Comparison of ENCODE assay signal across 9 mouse cellular contexts in the genomic region with DNA sequence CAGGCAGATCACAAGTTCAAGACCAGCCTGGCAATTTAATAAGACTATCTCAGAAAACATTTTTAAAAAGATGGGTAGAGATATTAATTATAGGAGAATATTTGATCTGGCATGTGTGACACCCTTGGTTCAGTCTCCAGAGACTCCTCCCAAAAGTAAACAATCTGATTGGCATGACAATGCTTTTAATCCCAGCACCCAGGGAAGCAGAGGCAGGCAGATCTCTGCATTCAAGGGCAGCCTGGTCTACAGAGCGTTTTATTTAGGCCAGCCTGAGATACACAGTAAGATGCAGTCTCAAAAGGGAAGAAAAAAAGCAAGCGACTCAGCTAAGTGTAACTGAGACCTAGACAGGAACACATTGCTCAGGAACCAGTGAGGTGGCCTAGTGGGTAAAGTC. TPM values are rescaled to one million over a fixed set of nuclear protein-coding genes. Genes with fewer than 3 reads are reported as not detected.
A peak's percentile ranks its signal among the peaks of the same experiment; 100 is the strongest.
DNase-seq lines count a peak whose midpoint lies in the region; ATAC-seq and TF ChIP-seq lines count a peak whose summit lies in the region.
"Had no signal": no experiment of that assay in that cellular context is flagged by ENCODE, and none has a peak within 500 bp of the region (broad histone marks: within the 10 kb centered on the region; RNA-seq: fewer than 3 reads in every experiment).

No protein-coding gene starts in this region.

- no peak overlapping the region for H3K27ac ChIP-seq in heart, embryonic 13.5 days (replicated peaks)
- no peak overlapping the region for H3K27ac ChIP-seq in hindbrain, embryonic 12.5 days
- peak overlapping the region; percentile 86; the same call in 1 of the 2 replicates for H3K27ac ChIP-seq in macrophage

- intact Hi-C loops in heart, postnatal 25 days (cut with DNase I) = loop anchor here (2.0 kb wide), 1 partner anchor 79 kb away; no protein-coding TSS in a partner anchor
- intact Hi-C loops in left cerebral cortex, postnatal 10 days (cut with DNase I) = no loop called here

- 95% methylated on average over 2 of the region's 2 CpGs for WGBS in heart, embryonic 13.5 days
- 97% methylated on average over 2 of the region's 2 CpGs for WGBS in hindbrain, embryonic 12.5 days
- WGBS in macrophage (ENCODE audit: missing documents) = 81% methylated on average over 2 of the region's 2 CpGs

- no peaks in the 10 kb centered on the region for H3K9me3 ChIP-seq in heart, embryonic 13.5 days
- H3K9me3 ChIP-seq in E14TG2a.4 (ENCODE audit: low read length) = no peaks in the 10 kb centered on the region
- H3K9me3 ChIP-seq in hindbrain, embryonic 12.5 days (replicated peaks) = no peaks in the 10 kb centered on the region

- ATAC-seq in heart, embryonic 13.5 days (ENCODE audit: extremely low read depth, insufficient number of reproducible peaks, low FRiP score, low TSS enrichment) = no peak
- ATAC-seq in hindbrain, embryonic 12.5 days (ENCODE audit: low FRiP score) = no peak

- H3K9ac ChIP-seq in heart, embryonic 13.5 days = peak overlapping the region; percentile 93
- H3K9ac ChIP-seq in hindbrain, embryonic 12.5 days = no peak overlapping the region

- no peak for TF ChIP-seq CTCF in E14TG2a.4 (conservative IDR thresholded peaks at IDR 0.05; ENCODE audit: low read length)

- no peak for DNase-seq in heart, postnatal 25 days (ENCODE audit: low spot score)
- DNase-seq in adrenal gland, adult 18-20 months (ENCODE audit: low spot score in 2 of 2) = no peak
- no peak for DNase-seq in cerebellum, postnatal 10 days
- no peak for DNase-seq in left cerebral cortex, postnatal 10 days (ENCODE audit: extremely low spot score in 1 of 2, low spot score in 2 of 2)
- DNase-seq: gastrocnemius, postnatal 36 days had no signal

- peaks cover 41% of the 10 kb centered on the region for H3K4me1 ChIP-seq in heart, embryonic 13.5 days
- peaks cover 58% of the 10 kb centered on the region for H3K4me1 ChIP-seq in E14TG2a.4 (replicated peaks; ENCODE audit: low read depth, low read length)
- H3K4me1 ChIP-seq in hindbrain, embryonic 12.5 days = peaks cover 32% of the 10 kb centered on the region

- H3K27me3 ChIP-seq in heart, embryonic 13.5 days (replicated peaks) = no peaks in the 10 kb centered on the region
- no peaks in the 10 kb centered on the region for H3K27me3 ChIP-seq in E14TG2a.4 (ENCODE audit: insufficient read depth, low read length)
- H3K27me3 ChIP-seq in hindbrain, embryonic 12.5 days = no peaks in the 10 kb centered on the region

- peak overlapping the region; percentile 83 for H3K4me2 ChIP-seq in heart, embryonic 13.5 days
- H3K4me2 ChIP-seq in hindbrain, embryonic 12.5 days (replicated peaks) = peak overlapping the region; percentile 65

- H3K36me3 ChIP-seq in heart, embryonic 13.5 days = peaks cover 23% of the 10 kb centered on the region
- H3K36me3 ChIP-seq in E14TG2a.4 (ENCODE audit: insufficient read depth, low read length) (peaks cover 39% of the 10 kb centered on the region), macrophage (ENCODE audit: inconsistent target) (no peaks in the 10 kb centered on the region)
- H3K36me3 ChIP-seq in hindbrain, embryonic 12.5 days = no peaks in the 10 kb centered on the region

- H3K4me3 ChIP-seq in heart, embryonic 13.5 days = peak overlapping the region; percentile 83; the same call in 1 of the 2 replicates
- H3K4me3 ChIP-seq in E14TG2a.4 (replicated peaks; ENCODE audit: low read length) (peak overlapping the region; percentile 96), macrophage (ENCODE audit: inconsistent target) (peak overlapping the region; percentile 89)
- H3K4me3 ChIP-seq in hindbrain, embryonic 12.5 days = 0 out of 2 replicates have a peak overlapping the region, but pooled peaks have one; percentile 91

- H3K79me2 ChIP-seq in macrophage (ENCODE audit: inconsistent target) = peaks cover 91% of the 10 kb centered on the region

RNA-seq across cellular contexts. Expression of gene Cnot9, which starts 1.9 kb away (rescaled TPM):
- 31.7 and 33.6 TPM in 2 replicates for polyA plus RNA-seq in heart, embryonic 13.5 days (2015; fragmentation: Nextera tagmentation; extraction: Ambion mirVana)
- 10 to 100 TPM; 12.5 to 14.7 TPM for total RNA-seq in heart, postnatal 25 days (2021)
- 61.4 and 61.9 TPM in 2 replicates for polyA plus RNA-seq in hindbrain, embryonic 12.5 days (2016; fragmentation: Nextera tagmentation; extraction: Ambion mirVana)
- total RNA-seq in macrophage (2018; cell fraction: chromatin; rRNA removed) = 10 to 100 TPM in 23 of 26 experiments, 1 to 10 TPM in 3; 5.7 to 37.6 (median 22.2) TPM
- total RNA-seq in macrophage (2018; cell fraction: cytosol; rRNA removed) = 10 to 100 TPM; 25.5 to 43.6 (median 38.9) TPM
- 10 to 100 TPM; 11.8 to 52.3 (median 26.9) TPM for total RNA-seq in macrophage (2018; cell fraction: nucleus; rRNA removed)
- 35.7 to 47.8 TPM (median 39.6 TPM) in 3 replicates for polyA plus RNA-seq in macrophage (2018)
- 10 to 100 TPM; 22.9 to 25.8 TPM for total RNA-seq in adrenal gland, adult 18-20 months (2021)
- 10 to 100 TPM; 38.6 to 41.1 TPM for total RNA-seq in left cerebral cortex, postnatal 10 days (2021)

RNA-seq across cellular contexts. Expression of gene Plcd4, which starts 34.9 kb away (rescaled TPM):
- polyA plus RNA-seq in heart, embryonic 13.5 days (2015; fragmentation: Nextera tagmentation; extraction: Ambion mirVana) = 0.52 and 0.64 TPM in 2 replicates
- total RNA-seq in heart, postnatal 25 days (2021) = not detected
- polyA plus RNA-seq in hindbrain, embryonic 12.5 days (2016; fragmentation: Nextera tagmentation; extraction: Ambion mirVana) = 1.2 and 1.6 TPM in 2 replicates
- not detected for total RNA-seq in macrophage (2018; cell fraction: chromatin; rRNA removed)
- total RNA-seq in macrophage (2018; cell fraction: cytosol; rRNA removed) = not detected
- total RNA-seq in macrophage (2018; cell fraction: nucleus; rRNA removed) = under 1 TPM in 1 of 26 experiments, not detected in 25; 0.17 TPM
- not detected in 3 replicates for polyA plus RNA-seq in macrophage (2018)
- under 1 TPM; 0.66 to 0.74 TPM for total RNA-seq in adrenal gland, adult 18-20 months (2021)
- 10 to 100 TPM in 1 of 2 experiments, 1 to 10 TPM in 1; 7.6 to 10.9 TPM for total RNA-seq in left cerebral cortex, postnatal 10 days (2021)

RNA-seq across cellular contexts. Expression of gene Usp37, which starts 36.3 kb away (rescaled TPM):
- polyA plus RNA-seq in heart, embryonic 13.5 days (2015; fragmentation: Nextera tagmentation; extraction: Ambion mirVana) = 19.1 and 19.2 TPM in 2 replicates
- total RNA-seq in heart, postnatal 25 days (2021) = 1 to 10 TPM; 7.5 to 9.0 TPM
- polyA plus RNA-seq in hindbrain, embryonic 12.5 days (2016; fragmentation: Nextera tagmentation; extraction: Ambion mirVana) = 35.3 and 38.5 TPM in 2 replicates
- 10 to 100 TPM; 10.1 to 56.2 (median 42.3) TPM for total RNA-seq in macrophage (2018; cell fraction: chromatin; rRNA removed)
- total RNA-seq in macrophage (2018; cell fraction: cytosol; rRNA removed) = 10 to 100 TPM in 20 of 26 experiments, 1 to 10 TPM in 6; 3.8 to 14.2 (median 12.0) TPM
- 10 to 100 TPM in 23 of 26 experiments, 1 to 10 TPM in 3; 7.8 to 48.0 (median 23.8) TPM for total RNA-seq in macrophage (2018; cell fraction: nucleus; rRNA removed)
- polyA plus RNA-seq in macrophage (2018) = 5.1 to 10.9 TPM (median 7.0 TPM) in 3 replicates
- 10 to 100 TPM; 16.9 to 17.4 TPM for total RNA-seq in adrenal gland, adult 18-20 months (2021)
- total RNA-seq in left cerebral cortex, postnatal 10 days (2021) = 10 to 100 TPM; 24.6 to 25.4 TPM

Comparison
In these comparisons a context has a peak if more than half of its experiments do, and no peak if none do; other contexts are left out.
1. RNA of gene Plcd4, which starts 34.9 kb away (total RNA-seq): 7.6 to 10.9 TPM in left cerebral cortex, postnatal 10 days; 0.66 to 0.74 TPM in adrenal gland, adult 18-20 months and not detected in heart, postnatal 25 days; every median in the first group is over 4 times any median in the second.
2. Peak in every context shown above with its lines, with median percentiles within 50 percentile points of each other: H3K4me3 ChIP-seq.